Mouse (Mus musculus) large intestine, adult 2 months (tissue): ENCODE measurements around the gene Ankfy1. TPM values are rescaled to one million over a fixed set of nuclear protein-coding genes. Genes with fewer than 3 reads are reported as not detected.

Experiments
- DNase-seq: peaks from one replicate; pipeline ENCODE4 v3.0.0-alpha.2; 2012; ENCODE audit warnings: low read depth, low spot score
- WGBS: fragments of 180-500 bp; shearing (Covaris S2); methylation state at CpG from one replicate; pipeline ENCODE4 v1.1.7; 2018; 5-methylcytosine and 5-hydroxymethylcytosine counted together
- polyA plus RNA-seq: library from polyadenylated mRNA; depleted of rRNA; stranded (reverse); fragments of >200 nt; gene quantifications from 2 replicates; pipeline ENCODE4 v1.2.3, GENCODE M21; 2012

The Ankfy1 gene
- polyA plus RNA-seq, 1 experiment: 25.5 TPM

GRCm38 (mm10) chr11:72778957-72779356 is 89.2 kb downstream of the Ankfy1 start:
- no peak for DNase-seq

- WGBS: 55% methylated on average over 2 of the region's 2 CpGs
- no peak for DNase-seq
Measured at GRCm38 (mm10) chr11:72782103-72782502, 92.3 kb downstream of the Ankfy1 start.

GRCm38 (mm10) chr11:72782503-72782902 is 92.7 kb downstream of the Ankfy1 start:
- no peak for DNase-seq
- WGBS: 79% methylated on average over 3 of the region's 3 CpGs

GRCm38 (mm10) chr11:72792033-72792432 is 102.2 kb downstream of the Ankfy1 start:
- DNase-seq: no peak

GRCm38 (mm10) chr11:72795149-72795454 is 105.3 kb downstream of the Ankfy1 start:
- WGBS: 13% methylated on average over 14 of the region's 14 CpGs
- DNase-seq: no peak

GRCm38 (mm10) chr11:72795455-72796295 is 105.9 kb downstream of the Ankfy1 start, which contains the start of the genes Cyb5d2 and Zzef1:
Cyb5d2 (minus strand) TSS chr11:72796142.
Zzef1 (plus strand) TSS chr11:72796226.
- WGBS: under 1% methylated on average over 69 of the region's 69 CpGs
- peak; percentile 94 for DNase-seq

GRCm38 (mm10) chr11:72796296-72796687 is 106.5 kb downstream of the Ankfy1 start:
- no peak for DNase-seq
- under 1% methylated on average over 42 of the region's 42 CpGs for WGBS

- no peak for DNase-seq
- 7% methylated on average over 10 of the region's 10 CpGs for WGBS
Measured at GRCm38 (mm10) chr11:72796773-72797338, 107.0 kb downstream of the Ankfy1 start.

GRCm38 (mm10) chr11:72798112-72798511 is 108.3 kb downstream of the Ankfy1 start:
- no peak for DNase-seq

- DNase-seq: no peak
Measured at GRCm38 (mm10) chr11:72801182-72801581, 111.4 kb downstream of the Ankfy1 start.

GRCm38 (mm10) chr11:72803038-72803437 is 113.2 kb downstream of the Ankfy1 start:
- WGBS: 68% methylated on average over 3 of the region's 3 CpGs
- no peak for DNase-seq

- no peak for DNase-seq
Measured at GRCm38 (mm10) chr11:72804586-72804985, 114.8 kb downstream of the Ankfy1 start.

GRCm38 (mm10) chr11:72805232-72805631 is 115.4 kb downstream of the Ankfy1 start:
- 50% methylated on average over 3 of the region's 3 CpGs for WGBS
- no peak for DNase-seq

- 46% methylated on average over 2 of the region's 2 CpGs for WGBS
- no peak for DNase-seq
Measured at GRCm38 (mm10) chr11:72806556-72806955, 116.8 kb downstream of the Ankfy1 start.

GRCm38 (mm10) chr11:72807992-72808391 is 118.2 kb downstream of the Ankfy1 start:
- no peak for DNase-seq
- 33% methylated on average over 4 of the region's 4 CpGs for WGBS

GRCm38 (mm10) chr11:72813687-72814086 is 123.9 kb downstream of the Ankfy1 start:
- 94% methylated on average over 5 of the region's 5 CpGs for WGBS

GRCm38 (mm10) chr11:72814188-72814587 is 124.4 kb downstream of the Ankfy1 start:
- WGBS: 89% methylated on average over 2 of the region's 2 CpGs
- no peak for DNase-seq

More at GRCm38 (mm10) chr11:72813687-72814086, 123.9 kb downstream of the Ankfy1 start:
- DNase-seq: no peak

- 67% methylated on average over 1 of the region's 1 CpGs for WGBS
Measured at GRCm38 (mm10) chr11:72816859-72817258, 127.1 kb downstream of the Ankfy1 start.

GRCm38 (mm10) chr11:72818067-72818466 is 128.3 kb downstream of the Ankfy1 start:
- 88% methylated on average over 7 of the region's 7 CpGs for WGBS
- no peak for DNase-seq

More at GRCm38 (mm10) chr11:72816859-72817258, 127.1 kb downstream of the Ankfy1 start:
- no peak for DNase-seq

GRCm38 (mm10) chr11:72821041-72821440 is 131.2 kb downstream of the Ankfy1 start:
- 42% methylated on average over 7 of the region's 7 CpGs for WGBS
- DNase-seq: peak; percentile 57
